Comparison of ENCODE assay signal across 8 mouse cellular contexts in genomic region chr15:80340348-80340747, GRCm38 (mm10). TPM values are rescaled to one million over a fixed set of nuclear protein-coding genes. Genes with fewer than 3 reads are reported as not detected.
DNase-seq lines count a peak whose midpoint lies in the region; ATAC-seq and TF ChIP-seq lines count a peak whose summit lies in the region.

No protein-coding gene starts in this region.

- TF ChIP-seq CTCF in layer of hippocampus, adult 2 months (conservative IDR thresholded peaks at IDR 0.05) = peak; percentile 91
- peak; percentile 91 for TF ChIP-seq CTCF in G1E (IDR thresholded peaks at IDR 0.05; ENCODE audit: low read depth, low read length)

- peaks cover 6% of the 10 kb centered on the region; the same call in 1 of the 2 replicates for H3K27me3 ChIP-seq in G1E (ENCODE audit: insufficient read depth, low read length)
- no peaks in the 10 kb centered on the region for H3K27me3 ChIP-seq in embryonic facial prominence, embryonic 11.5 days (ENCODE audit: control insufficient read depth, insufficient read depth, low read length)

- WGBS in embryonic facial prominence, embryonic 11.5 days = 75% methylated on average over 2 of the region's 2 CpGs

- DNase-seq in cerebellum, postnatal 10 days = peak; percentile 83 to 90
- no peak for DNase-seq in cerebellum, adult 9-11 months
- peak in 1 of 2 experiments; percentile 62 for DNase-seq in layer of hippocampus, adult 2 months (ENCODE audit: low spot score in 2 of 2)
- no peak for DNase-seq in layer of hippocampus, adult 9-11 months
- DNase-seq in G1E (ENCODE audit: low spot score) = peak; percentile 12
- DNase-seq in embryonic facial prominence, embryonic 11.5 days (ENCODE audit: low spot score) = peak; percentile 50
- peak; percentile 45 for DNase-seq in lung, postnatal 10 days
- peak; percentile 25 to 44 for DNase-seq in thymus, postnatal 36 days

- H3K9ac ChIP-seq in embryonic facial prominence, embryonic 11.5 days (replicated peaks; ENCODE audit: low read length) = no peak overlapping the region

- no peaks in the 10 kb centered on the region for H3K36me3 ChIP-seq in G1E (replicated peaks)
- no peaks in the 10 kb centered on the region for H3K36me3 ChIP-seq in embryonic facial prominence, embryonic 11.5 days (replicated peaks; ENCODE audit: control insufficient read depth, insufficient read depth, low read depth, low read length)

- no peaks in the 10 kb centered on the region for H3K9me3 ChIP-seq in G1E (replicated peaks)
- no peaks in the 10 kb centered on the region for H3K9me3 ChIP-seq in embryonic facial prominence, embryonic 11.5 days (replicated peaks; ENCODE audit: control insufficient read depth, low read length)

- H3K4me2 ChIP-seq in embryonic facial prominence, embryonic 11.5 days (ENCODE audit: low read depth, low read length) = no peak overlapping the region

- H3K4me3 ChIP-seq in layer of hippocampus, adult 2 months = no peak overlapping the region
- no peak overlapping the region for H3K4me3 ChIP-seq in G1E (ENCODE audit: low read depth, low read length)
- no peak overlapping the region for H3K4me3 ChIP-seq in embryonic facial prominence, embryonic 11.5 days (ENCODE audit: low read depth, low read length)

- H3K4me1 ChIP-seq in G1E (ENCODE audit: insufficient read depth, low read depth, low read length) = no peaks in the 10 kb centered on the region
- no peaks in the 10 kb centered on the region for H3K4me1 ChIP-seq in embryonic facial prominence, embryonic 11.5 days (ENCODE audit: control insufficient read depth, insufficient read depth, low read length)

- no peak for ATAC-seq in G1E (ENCODE audit: extremely low read depth, insufficient number of reproducible peaks, low FRiP score, poor library complexity, severe bottlenecking)
- no peak for ATAC-seq in embryonic facial prominence, embryonic 11.5 days (replicated peaks; ENCODE audit: insufficient number of reproducible peaks, low FRiP score, low TSS enrichment, low read depth)

- H3K27ac ChIP-seq in layer of hippocampus, adult 2 months = no peak overlapping the region
- no peak overlapping the region for H3K27ac ChIP-seq in embryonic facial prominence, embryonic 11.5 days (replicated peaks; ENCODE audit: low read depth, low read length)

RNA-seq across cellular contexts. Expression of gene Cacna1i, which starts 53.3 kb away (rescaled TPM):
- 10 to 100 TPM; 36.1 to 41.4 TPM for total RNA-seq in layer of hippocampus, adult 2 months (2021)
- total RNA-seq in G1E (2014; fragmentation: Nextera tagmentation) (not detected in 2 replicates), G1E (2017) (0.05 and 0.06 TPM in 2 replicates)
- polyA plus RNA-seq in G1E (2012) = not detected in 2 replicates
- 0.11 TPM in 1 of 2 replicates, not detected in the other for polyA plus RNA-seq in embryonic facial prominence, embryonic 11.5 days (2014; fragmentation: Nextera tagmentation; extraction: Ambion mirVana)

Comparison
In these comparisons a context has a peak if more than half of its experiments do, and no peak if none do; other contexts are left out.
1. DNase-seq: peak in cerebellum, postnatal 10 days (2 of 2), G1E (single experiment), embryonic facial prominence, embryonic 11.5 days (single experiment), lung, postnatal 10 days (single experiment) and thymus, postnatal 36 days (2 of 2); none in cerebellum, adult 9-11 months (single experiment) and layer of hippocampus, adult 9-11 months (single experiment).
2. RNA of gene Cacna1i, which starts 53.3 kb away (total RNA-seq): 36.1 to 41.4 TPM in layer of hippocampus, adult 2 months; 0.05 to 0.06 TPM in G1E; every median in the first group is over 10 times any median in the second.